Mouse (Mus musculus): ENCODE results near the gene Ear1.
"Not testable (repeated sequence)": the region's sequence is repeated elsewhere in the genome, so short reads cannot be mapped to it uniquely, and the experiment has no call there.

The Ear1 gene

DNA sequence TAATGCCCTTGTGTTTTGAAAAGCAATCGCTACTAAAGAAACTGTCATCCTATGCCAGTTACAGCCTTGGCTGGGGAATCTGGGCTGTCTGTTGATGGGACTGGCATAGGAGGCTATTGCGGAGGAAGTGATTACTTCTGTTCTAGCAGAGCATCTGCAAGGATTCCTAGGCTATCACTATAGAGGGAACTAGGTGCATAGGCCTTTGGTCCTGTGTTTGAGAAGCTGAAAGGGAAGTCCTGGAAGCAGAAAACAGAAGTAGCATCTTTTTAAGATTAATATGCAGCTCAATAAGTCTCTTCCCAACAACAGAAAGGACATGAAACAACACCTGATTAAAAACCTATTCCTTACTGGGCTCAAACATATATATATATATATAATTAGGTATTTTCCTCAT lies 40.0 kb downstream of the Ear1 start:
- not testable (repeated sequence) for H3K36me3 ChIP-seq (ENCODE audit: control insufficient read depth, insufficient read depth, low read length, poor library complexity, severe bottlenecking); DNase-seq (ENCODE audit: low read depth, low spot score); H3K27me3 ChIP-seq (ENCODE audit: control insufficient read depth, insufficient read depth, low read length, poor library complexity, severe bottlenecking)

DNA sequence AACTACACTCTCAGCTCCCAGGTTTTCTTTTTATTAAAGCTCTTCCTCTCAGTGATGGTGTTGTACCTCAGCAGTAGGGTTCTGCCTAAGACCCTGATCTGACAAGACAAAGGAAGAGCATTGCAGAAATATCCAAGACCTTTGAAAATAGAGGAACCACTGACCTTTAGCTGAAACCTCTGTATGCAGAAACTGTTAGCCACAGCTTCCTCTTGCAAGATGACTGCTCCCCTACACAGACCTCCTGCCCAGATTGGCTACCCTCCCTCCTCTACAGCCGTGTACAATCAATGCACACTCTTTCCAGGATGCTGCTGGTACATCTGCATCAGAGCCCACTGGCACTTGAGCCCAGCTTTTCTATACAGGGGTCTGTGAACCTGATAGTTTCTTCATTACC lies 44.9 kb downstream of the Ear1 start:
- not testable (repeated sequence) for DNase-seq (ENCODE audit: low read depth, low spot score); H3K36me3 ChIP-seq (ENCODE audit: control insufficient read depth, insufficient read depth, low read length, poor library complexity, severe bottlenecking); H3K27me3 ChIP-seq (ENCODE audit: control insufficient read depth, insufficient read depth, low read length, poor library complexity, severe bottlenecking)

DNA sequence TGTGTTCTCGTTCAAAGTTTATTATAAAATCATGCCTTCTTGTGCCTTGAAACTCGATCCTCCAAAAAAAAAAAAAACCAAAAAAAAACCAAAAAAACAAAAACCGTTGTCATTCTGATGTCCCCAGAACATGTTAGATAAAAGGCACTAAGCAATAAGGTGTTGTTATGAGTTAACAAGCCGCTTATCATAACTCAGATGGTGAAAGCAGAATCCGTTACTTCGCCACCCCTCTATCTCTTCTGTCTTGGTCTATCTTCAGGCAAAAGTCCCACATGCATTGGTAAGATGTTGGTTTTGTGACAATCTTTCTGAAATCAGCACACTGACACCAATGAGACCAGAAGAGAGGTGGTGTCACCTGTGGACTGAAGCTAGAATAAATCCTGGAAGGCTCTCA lies 51.1 kb downstream of the Ear1 start:
- H3K27me3 ChIP-seq (ENCODE audit: control insufficient read depth, insufficient read depth, low read length, poor library complexity, severe bottlenecking); DNase-seq (ENCODE audit: low read depth, low spot score); H3K36me3 ChIP-seq (ENCODE audit: control insufficient read depth, insufficient read depth, low read length, poor library complexity, severe bottlenecking): not testable (repeated sequence)

DNA sequence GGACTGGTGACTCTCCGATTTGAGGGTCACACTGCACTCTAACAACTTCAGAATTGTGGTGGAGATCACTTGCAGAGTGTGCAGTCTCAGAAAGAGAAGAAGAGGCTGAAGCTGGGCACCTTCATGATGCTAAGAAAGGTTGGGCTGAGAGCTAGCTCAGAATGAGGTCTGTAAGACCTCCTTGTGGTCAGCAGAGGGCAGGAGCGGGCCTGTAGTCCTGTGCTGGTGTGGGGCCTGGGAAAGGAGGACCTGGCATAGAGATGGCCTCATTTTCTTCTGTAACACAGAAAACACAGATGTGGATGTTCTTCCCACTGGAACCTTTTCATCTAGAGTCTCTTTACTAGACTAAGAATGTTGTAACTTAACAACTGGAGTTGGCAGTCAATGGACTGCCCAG lies 53.4 kb downstream of the Ear1 start:
- not testable (repeated sequence) for DNase-seq (ENCODE audit: low read depth, low spot score); H3K36me3 ChIP-seq (ENCODE audit: control insufficient read depth, insufficient read depth, low read length, poor library complexity, severe bottlenecking)

DNA sequence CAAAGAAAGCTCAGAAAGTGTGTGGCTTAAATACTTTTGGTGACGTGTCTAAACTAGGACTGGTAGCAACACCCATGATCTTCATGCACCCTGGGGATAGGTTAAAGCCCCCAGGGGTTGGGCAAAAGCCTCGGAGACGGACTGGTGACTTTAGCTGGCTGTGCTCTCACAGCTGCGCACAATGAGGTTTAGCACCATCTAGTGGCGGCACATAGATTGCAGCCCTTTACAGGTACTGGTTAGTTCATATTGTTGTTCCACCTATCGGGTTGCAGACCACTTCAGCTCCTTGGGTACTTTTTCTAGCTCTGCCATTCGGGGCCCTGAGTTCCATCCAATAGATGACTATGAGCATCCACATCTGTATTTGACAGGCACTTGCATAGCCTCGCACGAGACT lies 62.9 kb downstream of the Ear1 start:
- not testable (repeated sequence) for H3K27me3 ChIP-seq (ENCODE audit: control insufficient read depth, insufficient read depth, low read length, poor library complexity, severe bottlenecking); H3K36me3 ChIP-seq (ENCODE audit: control insufficient read depth, insufficient read depth, low read length, poor library complexity, severe bottlenecking)
- peak; percentile 11 for DNase-seq (ENCODE audit: low read depth, low spot score)

More for the DNA sequence above, 53.4 kb downstream of the Ear1 start:
- H3K27me3 ChIP-seq (ENCODE audit: control insufficient read depth, insufficient read depth, low read length, poor library complexity, severe bottlenecking), result not testable (repeated sequence)

DNA sequence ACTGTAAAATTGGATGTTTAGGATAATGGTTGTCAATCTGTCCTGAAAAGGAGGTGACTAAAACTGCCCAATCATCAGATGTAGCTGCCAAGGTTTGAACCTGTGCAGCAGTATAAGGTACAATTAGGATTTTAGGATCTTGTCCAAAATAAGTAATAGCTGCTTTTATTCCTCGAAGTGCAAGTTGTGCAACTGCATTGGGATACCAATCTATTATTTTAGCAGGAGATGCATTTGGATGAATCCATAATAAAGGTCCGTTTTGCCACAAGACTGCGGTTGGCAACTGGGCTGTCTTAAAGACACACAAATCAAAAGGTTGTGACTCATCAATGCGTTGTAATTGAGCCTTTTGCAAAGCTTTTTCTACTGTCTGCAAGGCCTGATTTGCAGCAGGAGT lies 67.2 kb downstream of the Ear1 start:
- not testable (repeated sequence) for H3K27me3 ChIP-seq (ENCODE audit: control insufficient read depth, insufficient read depth, low read length, poor library complexity, severe bottlenecking); DNase-seq (ENCODE audit: low read depth, low spot score); H3K36me3 ChIP-seq (ENCODE audit: control insufficient read depth, insufficient read depth, low read length, poor library complexity, severe bottlenecking)

DNA sequence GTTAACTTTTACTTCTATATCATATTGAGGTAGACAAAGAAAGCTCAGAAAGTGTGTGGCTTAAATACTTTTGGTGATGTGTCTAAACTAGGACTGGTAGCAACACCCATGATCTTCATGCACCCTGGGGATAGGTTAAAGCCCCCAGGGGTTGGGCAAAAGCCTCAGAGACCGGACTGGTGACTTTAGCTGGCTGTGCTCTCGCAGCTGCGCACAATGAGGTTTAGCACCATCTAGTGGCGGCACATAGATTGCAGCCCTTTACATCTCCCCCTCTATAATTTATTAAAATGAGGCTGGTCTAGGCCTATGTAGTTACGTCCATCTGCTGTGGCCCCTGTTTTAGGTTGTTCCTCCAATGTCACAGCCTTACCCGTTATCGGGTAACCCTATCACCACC lies 70.9 kb downstream of the Ear1 start:
- not testable (repeated sequence) for DNase-seq (ENCODE audit: low read depth, low spot score); H3K36me3 ChIP-seq (ENCODE audit: control insufficient read depth, insufficient read depth, low read length, poor library complexity, severe bottlenecking); H3K27me3 ChIP-seq (ENCODE audit: control insufficient read depth, insufficient read depth, low read length, poor library complexity, severe bottlenecking)

DNA sequence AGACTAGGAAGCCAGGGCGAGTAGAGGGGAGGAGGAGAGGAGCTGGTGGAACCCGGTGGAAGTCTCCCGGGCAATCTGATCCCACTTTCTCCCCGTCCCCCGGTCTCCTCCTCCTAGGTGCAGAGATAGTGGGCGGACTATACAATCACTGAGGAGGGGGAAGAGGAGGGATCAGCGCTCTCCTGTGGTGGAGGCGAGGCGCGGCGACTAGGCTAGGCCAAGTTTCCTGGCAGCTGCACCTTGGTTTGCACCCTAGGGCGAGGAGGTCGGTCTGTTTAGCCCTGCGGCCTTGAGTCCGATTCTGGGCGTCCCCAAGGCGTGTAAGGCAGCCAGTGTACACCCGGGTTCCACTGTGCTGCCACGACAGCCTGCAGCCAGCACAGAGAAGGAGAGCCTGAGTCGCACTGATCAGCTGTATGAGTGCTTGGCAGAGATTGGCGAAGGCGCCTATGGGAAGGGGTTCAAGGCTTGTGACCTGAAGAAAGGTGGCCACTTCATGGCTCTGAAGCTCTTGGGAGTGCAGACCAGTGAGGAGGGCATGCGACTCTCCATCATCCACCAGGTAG lies 78.3 kb downstream of the Ear1 start:
- DNase-seq (ENCODE audit: low read depth, low spot score); H3K36me3 ChIP-seq (ENCODE audit: control insufficient read depth, insufficient read depth, low read length, poor library complexity, severe bottlenecking); H3K27me3 ChIP-seq (ENCODE audit: control insufficient read depth, insufficient read depth, low read length, poor library complexity, severe bottlenecking): not testable (repeated sequence)

DNA sequence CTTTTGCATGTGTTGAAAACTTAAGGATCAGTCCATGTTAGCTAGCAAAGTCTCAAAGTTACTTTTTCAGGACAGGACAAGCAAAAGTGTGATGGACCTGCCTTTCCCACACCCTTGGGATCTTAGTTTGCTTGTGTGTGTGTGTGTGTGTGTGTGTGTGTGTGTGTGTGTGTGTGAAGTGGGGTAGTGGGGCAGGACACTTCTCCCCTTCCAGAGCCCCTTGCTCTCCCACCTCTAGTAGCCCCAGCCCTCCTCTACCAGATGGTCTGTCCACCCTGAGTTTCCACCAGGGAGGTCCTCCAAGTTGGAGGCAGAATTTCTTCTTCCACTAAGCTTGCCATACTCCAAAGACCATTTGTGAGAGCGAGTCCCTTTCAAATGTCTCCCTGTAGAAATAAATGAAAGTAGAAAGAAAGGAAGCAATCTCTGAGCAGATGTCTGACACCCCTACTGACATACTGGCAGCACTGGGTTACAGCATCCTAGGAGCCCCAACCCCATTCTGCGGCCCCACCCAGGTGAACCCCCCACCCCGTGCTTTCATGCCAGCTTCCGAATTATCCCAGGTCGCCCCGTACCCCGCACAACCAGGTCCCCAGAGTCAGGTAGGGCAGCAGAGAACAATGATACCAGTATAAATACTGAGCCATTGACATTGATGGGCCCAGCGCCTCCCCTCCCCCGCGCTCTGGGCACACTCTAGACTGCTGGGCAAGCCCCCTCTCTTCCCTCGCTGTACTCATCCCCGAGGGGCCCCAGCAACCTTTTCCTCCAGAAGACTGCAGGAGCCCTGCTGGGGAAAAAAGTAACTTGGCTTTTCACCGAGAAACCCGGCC lies 79.0 kb downstream of the Ear1 start:
- Histone ChIP-seq H3K36me3 (ENCODE audit: control insufficient read depth, insufficient read depth, low read length, poor library complexity, severe bottlenecking) (no peaks in the 10 kb centered on the region), H3K27me3 (ENCODE audit: control insufficient read depth, insufficient read depth, low read length, poor library complexity, severe bottlenecking) (no peaks in the 10 kb centered on the region)
- DNase-seq (ENCODE audit: low read depth, low spot score), result no peak

DNA sequence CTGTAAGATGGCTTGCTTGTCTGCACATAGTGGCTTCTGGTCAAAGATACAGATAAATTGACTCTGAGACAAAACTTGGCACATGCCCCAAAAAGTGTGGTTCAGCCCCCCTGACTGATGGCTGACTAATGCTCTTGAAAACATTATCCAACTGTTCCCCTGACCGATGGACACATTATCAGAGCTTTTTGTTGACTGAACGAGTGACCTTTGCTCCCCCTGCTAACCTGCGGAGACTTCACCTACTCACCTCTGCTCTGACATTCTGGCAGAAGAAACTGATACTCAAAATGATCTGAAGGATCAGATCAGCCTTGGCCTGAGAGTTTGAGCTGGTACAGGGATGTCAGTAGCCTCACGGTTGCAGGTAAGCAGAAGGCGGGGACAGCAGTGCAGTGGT lies 81.5 kb downstream of the Ear1 start:
- DNase-seq (ENCODE audit: low read depth, low spot score); H3K27me3 ChIP-seq (ENCODE audit: control insufficient read depth, insufficient read depth, low read length, poor library complexity, severe bottlenecking); H3K36me3 ChIP-seq (ENCODE audit: control insufficient read depth, insufficient read depth, low read length, poor library complexity, severe bottlenecking): not testable (repeated sequence)

DNA sequence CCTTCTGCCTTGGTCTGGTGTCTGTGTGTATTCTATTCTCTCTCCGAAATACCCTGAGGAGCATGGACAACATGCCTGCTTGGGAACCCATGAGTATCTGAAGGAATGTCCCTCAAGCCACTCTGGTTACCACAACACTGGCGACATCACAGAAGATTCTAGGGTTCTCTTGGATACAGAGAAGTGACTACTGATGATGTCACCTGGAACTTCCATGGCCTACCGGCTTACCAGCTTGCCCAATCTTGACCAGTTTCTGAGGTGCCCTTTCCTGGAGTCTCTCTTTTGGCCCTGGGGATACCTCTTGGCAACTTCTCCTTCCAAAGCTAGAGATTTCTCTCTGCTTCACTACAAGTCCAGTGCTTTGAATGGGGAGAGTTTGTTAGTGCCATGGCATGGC lies 90.7 kb downstream of the Ear1 start, which contains the start of gene Gm8180:
Gm8180 (minus strand) TSS at position 101 of the 400 bp plus-strand sequence.
- not testable (repeated sequence) for DNase-seq (ENCODE audit: low read depth, low spot score); H3K27me3 ChIP-seq (ENCODE audit: control insufficient read depth, insufficient read depth, low read length, poor library complexity, severe bottlenecking); H3K36me3 ChIP-seq (ENCODE audit: control insufficient read depth, insufficient read depth, low read length, poor library complexity, severe bottlenecking)

All from splenic B cell, adult 2 months (primary cell).